Mouse (Mus musculus) liver, embryonic 18 days (tissue): ENCODE results near the gene Pdzd3. TPM values are rescaled to one million over a fixed set of nuclear protein-coding genes. Genes with fewer than 3 reads are reported as not detected.

ENCODE experiments used
- polyA plus RNA-seq: library from polyadenylated mRNA; depleted of rRNA; stranded (reverse); fragments of >200 nt; gene quantifications from 2 replicates; pipeline ENCODE4 v1.2.3, GENCODE M21; 2012; rRNA removed

The Pdzd3 gene
- polyA plus RNA-seq: 0.05 and 0.08 TPM in 2 replicates

GRCm38 (mm10) chr9:44251314-44251713, at the start of gene Pdzd3:
Pdzd3 (minus strand) TSS chr9:44251471.

GRCm38 (mm10) chr9:44288076-44288958, 37.0 kb upstream of the Pdzd3 start, which contains the start of gene Abcg4:
Abcg4 (minus strand) TSS chr9:44288615.

GRCm38 (mm10) chr9:44268432-44268831, 17.2 kb upstream of the Pdzd3 start, which contains the start of gene Nlrx1:
Nlrx1 (minus strand) TSS chr9:44268599.

GRCm38 (mm10) chr9:44240399-44240798, 10.9 kb downstream of the Pdzd3 start, which contains the start of gene Ccdc153:
Ccdc153 (plus strand) TSS chr9:44240676.

GRCm38 (mm10) chr9:44233802-44234478, 17.3 kb downstream of the Pdzd3 start, which contains the start of gene Cbl:
Cbl (minus strand) TSS chr9:44234049.

Other genes starting within 250 kb of the Pdzd3 start
- 1.2 and 2.0 TPM in 2 replicates for gene Thy1, start 208.1 kb downstream of the Pdzd3 start, polyA plus RNA-seq
- 0.55 and 0.77 TPM in 2 replicates for gene Usp2, start 184.4 kb downstream of the Pdzd3 start, polyA plus RNA-seq
- 0.07 and 0.08 TPM in 2 replicates for gene Mfrp, start 149.7 kb downstream of the Pdzd3 start, polyA plus RNA-seq
- gene C1qtnf5, start 144.2 kb downstream of the Pdzd3 start, polyA plus RNA-seq: 1.2 and 1.4 TPM in 2 replicates
- 0.02 and 0.04 TPM in 2 replicates for gene Gm49380, start 138.0 kb downstream of the Pdzd3 start, polyA plus RNA-seq
- 13.9 and 15.2 TPM in 2 replicates for gene Rnf26, start 138.0 kb downstream of the Pdzd3 start, polyA plus RNA-seq
- gene Mcam, start 117.0 kb downstream of the Pdzd3 start, polyA plus RNA-seq: 12.5 and 12.8 TPM in 2 replicates
- gene Cbl, start 17.4 kb downstream of the Pdzd3 start, polyA plus RNA-seq: 3.9 and 4.7 TPM in 2 replicates
- gene Ccdc153, start 10.8 kb downstream of the Pdzd3 start, polyA plus RNA-seq: not detected in 2 replicates
- 2.6 and 3.2 TPM in 2 replicates for gene Nlrx1, start 17.1 kb upstream of the Pdzd3 start, polyA plus RNA-seq
- gene Abcg4, start 37.1 kb upstream of the Pdzd3 start, polyA plus RNA-seq: 13.8 and 17.2 TPM in 2 replicates
- 12.1 and 12.9 TPM in 2 replicates for gene Hinfp, start 54.2 kb upstream of the Pdzd3 start, polyA plus RNA-seq
- 11.0 and 12.5 TPM in 2 replicates for gene C2cd2l, start 68.8 kb upstream of the Pdzd3 start, polyA plus RNA-seq
- 18.5 and 19.8 TPM in 2 replicates for gene Dpagt1, start 74.5 kb upstream of the Pdzd3 start, polyA plus RNA-seq
- 107 and 124 TPM in 2 replicates for gene H2afx, start 83.2 kb upstream of the Pdzd3 start, polyA plus RNA-seq
- 450 and 459 TPM in 2 replicates for gene Hmbs, start 92.8 kb upstream of the Pdzd3 start, polyA plus RNA-seq
- gene Vps11, start 110.2 kb upstream of the Pdzd3 start, polyA plus RNA-seq: 10.0 and 10.6 TPM in 2 replicates
- 18.1 and 22.7 TPM in 2 replicates for gene Hyou1, start 128.0 kb upstream of the Pdzd3 start, polyA plus RNA-seq
- gene Slc37a4, start 145.4 kb upstream of the Pdzd3 start, polyA plus RNA-seq: 90.0 and 101 TPM in 2 replicates
- gene Rps25, start 155.7 kb upstream of the Pdzd3 start, polyA plus RNA-seq: 535 and 642 TPM in 2 replicates
- gene Trappc4, start 156.1 kb upstream of the Pdzd3 start, polyA plus RNA-seq: 20.6 and 22.1 TPM in 2 replicates
- 17.5 and 19.5 TPM in 2 replicates for gene Ccdc84, start 167.1 kb upstream of the Pdzd3 start, polyA plus RNA-seq
- gene Foxr1, start 189.7 kb upstream of the Pdzd3 start, polyA plus RNA-seq: 0.01 TPM in 1 of 2 replicates, not detected in the other
- gene Upk2, start 203.5 kb upstream of the Pdzd3 start, polyA plus RNA-seq: not detected in 2 replicates
- 2.2 and 3.0 TPM in 2 replicates for gene Bcl9l, start 231.4 kb upstream of the Pdzd3 start, polyA plus RNA-seq